Mouse (Mus musculus) kidney, embryonic 16.5 days (tissue): Measurements from ENCODE around the gene Mylk. TPM values are rescaled to one million over a fixed set of nuclear protein-coding genes. Genes with fewer than 3 reads are reported as not detected.

Experiments
- ATAC-seq: fragments of 200-750 bp; cut with Nextera tagmentation; 2 replicates; pipeline ENCODE4 v1.8.0; 2017; ENCODE audit warnings: moderate TSS enrichment; ENCODE audit not compliant: low FRiP score, low TSS enrichment
- H3K27ac ChIP-seq: fragments of 300-500 bp; sonication (generic); 2 replicates; pipeline ENCODE4 v1.5.1; 2014; ENCODE audit warnings: low read length
- H3K27me3 ChIP-seq: fragments of 300-500 bp; sonication (generic); 2 replicates; pipeline ENCODE4 v1.6.1; 2014; ENCODE audit warnings: low read length, control low read depth, mixed read lengths; ENCODE audit not compliant: insufficient read depth
- H3K36me3 ChIP-seq: fragments of 300-500 bp; sonication (generic); 2 replicates; pipeline ENCODE4 v1.6.1; 2014; ENCODE audit warnings: low read length, control low read depth, mixed read lengths; ENCODE audit not compliant: insufficient read depth
- H3K4me1 ChIP-seq: fragments of 300-500 bp; sonication (generic); 2 replicates; pipeline ENCODE4 v1.6.1; 2014; ENCODE audit warnings: low read length, control low read depth, mixed read lengths; ENCODE audit not compliant: insufficient read depth
- H3K4me2 ChIP-seq: fragments of 300-500 bp; sonication (generic); replicated peaks from 2 replicates; pipeline ENCODE4 v1.6.1; 2014; ENCODE audit warnings: low read depth, low read length
- H3K4me3 ChIP-seq: fragments of 300-500 bp; sonication (generic); 2 replicates; pipeline ENCODE4 v1.5.1; 2014; ENCODE audit warnings: mild to moderate bottlenecking, low read length
- H3K9ac ChIP-seq: fragments of 300-500 bp; sonication (generic); replicated peaks from 2 replicates; pipeline ENCODE4 v1.6.1; 2014; ENCODE audit warnings: low read length
- H3K9me3 ChIP-seq: fragments of 300-500 bp; sonication (generic); 2 replicates; pipeline ENCODE4 v1.6.1; 2016; ENCODE audit warnings: low read length, control low read depth
- WGBS: fragments of 180-500 bp; shearing (Covaris S2); extraction: QIAGEN DNeasy Blood & Tissue Kit; methylation state at CpG from one replicate; pipeline ENCODE4 v1.1.7; 2014; 5-methylcytosine and 5-hydroxymethylcytosine counted together
- polyA plus RNA-seq: library from polyadenylated mRNA; unstranded; fragments of >200 nt; fragmentation: Nextera tagmentation; extraction: Ambion mirVana; gene quantifications from 2 replicates; pipeline ENCODE4 v1.2.1, GENCODE M21; 2015

The Mylk gene
- polyA plus RNA-seq, 1 experiment from 2014 or later: 110 TPM

DNA sequence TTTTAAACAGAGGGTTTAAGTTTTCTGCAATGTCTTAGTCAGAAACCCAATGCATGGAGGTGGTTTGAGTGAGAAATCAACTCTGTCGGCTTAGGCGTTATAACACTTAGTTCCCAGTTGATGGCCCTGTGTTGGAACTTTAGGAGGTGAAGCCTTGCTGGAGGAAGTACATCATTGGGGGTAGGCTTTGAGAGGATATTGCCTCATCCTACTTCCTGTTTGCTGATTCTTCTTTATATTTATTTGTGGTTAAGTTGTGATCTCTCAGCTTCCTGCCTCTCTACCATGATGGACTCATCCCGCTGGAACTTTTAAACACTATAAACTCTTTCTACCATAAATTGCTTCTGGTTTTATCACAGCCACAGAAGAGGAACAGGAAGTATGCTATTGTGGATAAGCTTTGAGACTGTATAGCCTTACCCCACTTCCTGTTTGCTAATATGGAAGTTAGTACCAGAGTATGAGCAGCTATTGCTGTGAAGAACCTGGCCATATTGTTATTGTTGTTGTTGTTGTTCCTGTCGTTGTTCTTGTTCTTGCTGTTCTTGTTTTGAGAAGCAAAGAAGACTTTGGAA lies 6.3 kb upstream of the Mylk start:
- Histone ChIP-seq H3K27ac (no peak overlapping the region), H3K9ac (no peak overlapping the region), H3K4me2 (no peak overlapping the region), H3K4me1 (no peaks in the 10 kb centered on the region), H3K27me3 (no peaks in the 10 kb centered on the region), H3K9me3 (no peaks in the 10 kb centered on the region), H3K36me3 (no peaks in the 10 kb centered on the region), H3K4me3 (no peak overlapping the region)
- 89% methylated on average over 4 of the region's 4 CpGs for WGBS
- no peak for ATAC-seq

- Histone ChIP-seq H3K27ac (no peak overlapping the region), H3K4me1 (peaks cover 8% of the 10 kb centered on the region), H3K9me3 (no peaks in the 10 kb centered on the region), H3K27me3 (peaks cover 4% of the 10 kb centered on the region; the same call in 1 of the 2 replicates), H3K9ac (no peak overlapping the region), H3K4me2 (no peak overlapping the region), H3K4me3 (no peak overlapping the region), H3K36me3 (no peaks in the 10 kb centered on the region)
- WGBS: 42% methylated on average over 2 of the region's 2 CpGs
- no peak for ATAC-seq
Measured at GRCm38 (mm10) chr16:34742930-34743329, 2.1 kb upstream of the Mylk start.

- peaks cover 4% of the 10 kb centered on the region; the same call in 1 of the 2 replicates for H3K27me3 ChIP-seq
- no peaks in the 10 kb centered on the region for H3K36me3 ChIP-seq
- 30% methylated on average over 11 of the region's 11 CpGs for WGBS
- H3K4me2 ChIP-seq: 0 out of 2 replicates have a peak overlapping the region, but pooled peaks have one; percentile 4
- H3K4me1 ChIP-seq: peaks cover 40% of the 10 kb centered on the region
- H3K9me3 ChIP-seq: no peaks in the 10 kb centered on the region
- ATAC-seq: no peak; the same call in 1 of the 2 replicates
- H3K9ac ChIP-seq: no peak overlapping the region; the same call in 1 of the 2 replicates
- H3K27ac ChIP-seq: no peak overlapping the region
- H3K4me3 ChIP-seq: no peak overlapping the region
Measured at GRCm38 (mm10) chr16:34748081-34748720, 3.2 kb downstream of the Mylk start.

- Histone ChIP-seq H3K36me3 (no peaks in the 10 kb centered on the region), H3K4me3 (no peak overlapping the region), H3K4me2 (no peak overlapping the region), H3K4me1 (peaks cover 40% of the 10 kb centered on the region), H3K27ac (no peak overlapping the region), H3K27me3 (no peaks in the 10 kb centered on the region), H3K9me3 (no peaks in the 10 kb centered on the region), H3K9ac (no peak overlapping the region)
- 52% methylated on average over 4 of the region's 4 CpGs for WGBS
- no peak for ATAC-seq
Measured at GRCm38 (mm10) chr16:34749536-34749935, 4.5 kb downstream of the Mylk start.

DNA sequence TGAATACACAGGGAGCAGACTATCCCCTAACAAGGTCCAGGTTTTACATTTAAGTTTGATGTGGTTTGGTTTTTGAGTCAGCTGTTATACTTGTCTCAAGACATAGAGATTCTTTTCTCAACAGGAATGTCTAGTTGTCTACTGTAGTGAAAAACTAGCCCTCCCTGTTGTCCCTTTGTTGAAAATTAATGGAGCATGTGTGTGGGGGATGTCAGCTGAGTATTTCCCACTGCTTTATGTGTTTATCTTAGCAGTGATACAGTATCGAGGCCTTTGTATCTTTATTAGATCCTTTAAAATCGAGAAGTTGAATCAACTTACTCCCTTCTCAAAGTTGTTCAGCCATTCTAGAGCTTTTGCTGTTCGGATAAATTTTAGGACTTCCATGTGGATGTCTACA lies 7.0 kb downstream of the Mylk start:
- no peak overlapping the region for H3K4me3 ChIP-seq
- no peak for ATAC-seq
- peaks cover 42% of the 10 kb centered on the region for H3K4me1 ChIP-seq
- no peak overlapping the region for H3K4me2 ChIP-seq
- H3K27me3 ChIP-seq: no peaks in the 10 kb centered on the region
- H3K36me3 ChIP-seq: no peaks in the 10 kb centered on the region
- H3K9ac ChIP-seq: no peak overlapping the region
- peak overlapping the region; percentile 59 for H3K27ac ChIP-seq
- WGBS: 19% methylated on average over 3 of the region's 3 CpGs
- H3K9me3 ChIP-seq: no peaks in the 10 kb centered on the region

GRCm38 (mm10) chr16:34752977-34753376 lies 8.0 kb downstream of the Mylk start:
- no peak overlapping the region for H3K9ac ChIP-seq
- WGBS: 84% methylated on average over 3 of the region's 3 CpGs
- H3K36me3 ChIP-seq: no peaks in the 10 kb centered on the region
- no peaks in the 10 kb centered on the region for H3K27me3 ChIP-seq
- peaks cover 45% of the 10 kb centered on the region for H3K4me1 ChIP-seq
- no peaks in the 10 kb centered on the region for H3K9me3 ChIP-seq
- H3K27ac ChIP-seq: no peak overlapping the region
- no peak overlapping the region for H3K4me2 ChIP-seq
- H3K4me3 ChIP-seq: no peak overlapping the region
- no peak for ATAC-seq

DNA sequence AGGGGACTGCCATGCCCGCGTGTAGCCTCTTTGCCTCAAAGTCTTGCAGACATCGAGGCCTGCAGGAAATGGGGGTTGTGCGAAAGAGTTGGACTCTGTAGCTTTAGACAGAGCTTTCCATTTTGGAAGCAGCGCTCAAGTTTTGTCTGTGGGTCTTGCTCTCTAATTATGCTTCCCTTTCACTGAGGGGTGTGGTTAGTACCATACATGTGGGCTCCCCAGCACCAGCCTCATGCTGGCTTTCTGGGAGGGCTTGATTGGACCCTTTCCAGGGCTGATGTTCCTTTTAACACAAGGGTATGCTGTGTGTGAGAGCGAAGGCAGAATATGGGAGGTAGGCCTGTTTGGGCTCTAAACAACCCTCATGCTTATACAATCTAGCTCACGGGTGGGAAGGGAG lies 12.0 kb downstream of the Mylk start:
- Histone ChIP-seq H3K9me3 (no peaks in the 10 kb centered on the region), H3K36me3 (no peaks in the 10 kb centered on the region), H3K4me2 (no peak overlapping the region), H3K4me3 (no peak overlapping the region), H3K4me1 (peaks cover 23% of the 10 kb centered on the region), H3K9ac (no peak overlapping the region), H3K27ac (no peak overlapping the region), H3K27me3 (no peaks in the 10 kb centered on the region)
- ATAC-seq: no peak
- WGBS: 68% methylated on average over 7 of the region's 7 CpGs

DNA sequence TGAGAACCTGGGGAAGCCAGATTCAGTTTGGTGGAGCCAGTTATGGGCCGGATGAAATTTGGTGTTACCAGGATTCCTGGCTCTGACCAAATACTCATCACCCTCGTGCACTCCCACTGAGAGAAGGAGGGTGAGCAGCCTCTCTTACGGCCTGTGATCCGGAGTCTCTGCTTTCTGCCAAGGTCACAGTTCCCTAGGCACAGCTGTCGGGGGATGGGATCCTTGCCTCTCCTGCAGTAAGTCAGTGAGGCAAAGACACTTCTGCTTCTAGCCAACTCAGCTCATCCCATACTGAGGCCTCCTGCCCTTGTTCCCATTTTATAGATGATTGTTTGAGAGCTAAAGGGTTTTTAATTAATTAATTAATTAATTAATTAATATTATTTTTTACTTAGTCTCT lies 13.2 kb downstream of the Mylk start:
- 46% methylated on average over 5 of the region's 5 CpGs for WGBS
- no peaks in the 10 kb centered on the region for H3K27me3 ChIP-seq

DNA sequence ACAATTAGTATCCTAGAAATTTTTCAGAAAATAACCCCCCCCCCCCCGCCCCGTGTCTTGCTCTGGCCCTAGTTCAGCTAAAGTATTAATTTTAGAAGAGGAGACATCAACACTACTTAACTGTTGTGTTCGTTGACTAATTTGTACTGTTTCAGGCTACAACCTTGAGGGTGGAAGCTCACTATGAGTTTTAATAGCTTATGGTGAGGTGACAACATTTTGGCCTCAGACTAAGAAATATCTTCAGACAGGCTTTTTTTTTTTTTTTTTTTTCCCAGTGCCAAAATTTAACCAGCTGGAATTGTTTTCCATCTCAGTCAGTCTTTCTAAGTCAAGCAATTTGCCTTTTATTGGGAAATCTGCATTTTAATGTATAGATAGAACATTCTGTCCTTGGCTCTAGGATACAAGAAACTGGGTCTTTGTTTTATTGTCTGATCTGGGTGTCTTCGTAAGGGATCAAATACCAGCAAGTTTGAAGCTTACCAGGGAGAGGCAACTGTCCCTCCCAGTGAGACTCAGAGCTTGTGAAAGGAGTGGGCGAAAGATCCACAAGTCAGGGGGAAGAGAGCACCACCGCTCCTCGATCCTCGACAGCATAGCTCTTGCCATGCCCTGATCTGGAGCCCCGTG lies 19.1 kb downstream of the Mylk start:
- Histone ChIP-seq H3K4me1 (peaks cover 3% of the 10 kb centered on the region; the same call in 1 of the 2 replicates), H3K36me3 (no peaks in the 10 kb centered on the region), H3K27ac (no peak overlapping the region), H3K27me3 (no peaks in the 10 kb centered on the region), H3K9ac (no peak overlapping the region), H3K4me2 (no peak overlapping the region), H3K9me3 (0 out of 2 replicates have a peak, but pooled peaks cover 2% of the 10 kb centered on the region), H3K4me3 (no peak overlapping the region)
- ATAC-seq: no peak
- 82% methylated on average over 9 of the region's 9 CpGs for WGBS

More for the DNA sequence above, 13.2 kb downstream of the Mylk start:
- Histone ChIP-seq H3K4me2 (no peak overlapping the region), H3K4me3 (no peak overlapping the region), H3K4me1 (peaks cover 17% of the 10 kb centered on the region), H3K27ac (no peak overlapping the region), H3K9me3 (no peaks in the 10 kb centered on the region), H3K36me3 (no peaks in the 10 kb centered on the region), H3K9ac (no peak overlapping the region)
- peak; percentile 78; the same call in 1 of the 2 replicates for ATAC-seq

DNA sequence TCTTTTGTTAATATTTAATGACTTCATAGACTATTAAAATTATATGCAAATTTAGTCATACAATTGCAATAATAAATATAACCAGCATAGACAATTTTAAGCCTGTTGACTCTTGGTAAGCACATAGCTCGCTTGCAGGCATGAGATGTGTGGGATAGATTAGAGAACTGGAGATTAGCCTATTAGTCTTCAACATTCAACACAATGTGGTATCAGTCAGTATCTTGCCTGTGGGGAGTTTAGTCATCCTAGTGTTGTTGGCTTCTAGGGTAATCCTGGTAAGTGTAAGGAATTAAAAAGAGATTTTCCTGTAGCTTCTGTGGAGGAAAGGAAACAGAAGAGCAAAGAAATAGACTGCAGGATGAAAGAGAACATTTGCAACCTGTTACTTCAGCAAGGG lies 20.7 kb downstream of the Mylk start:
- Histone ChIP-seq H3K9ac (no peak overlapping the region), H3K36me3 (no peaks in the 10 kb centered on the region), H3K4me2 (no peak overlapping the region), H3K27ac (no peak overlapping the region), H3K4me3 (no peak overlapping the region), H3K27me3 (no peaks in the 10 kb centered on the region), H3K9me3 (0 out of 2 replicates have a peak, but pooled peaks cover 2% of the 10 kb centered on the region), H3K4me1 (peaks cover 3% of the 10 kb centered on the region; the same call in 1 of the 2 replicates)
- WGBS: 76% methylated on average over 1 of the region's 1 CpGs
- no peak for ATAC-seq
